Mouse (Mus musculus): ENCODE data around the gene Zranb3.
A peak's percentile ranks its signal among the peaks of the same experiment; 100 is the strongest.
"Not testable (repeated sequence)": the region's sequence is repeated elsewhere in the genome, so short reads cannot be mapped to it uniquely, and the experiment has no call there.

Gene Zranb3

DNA sequence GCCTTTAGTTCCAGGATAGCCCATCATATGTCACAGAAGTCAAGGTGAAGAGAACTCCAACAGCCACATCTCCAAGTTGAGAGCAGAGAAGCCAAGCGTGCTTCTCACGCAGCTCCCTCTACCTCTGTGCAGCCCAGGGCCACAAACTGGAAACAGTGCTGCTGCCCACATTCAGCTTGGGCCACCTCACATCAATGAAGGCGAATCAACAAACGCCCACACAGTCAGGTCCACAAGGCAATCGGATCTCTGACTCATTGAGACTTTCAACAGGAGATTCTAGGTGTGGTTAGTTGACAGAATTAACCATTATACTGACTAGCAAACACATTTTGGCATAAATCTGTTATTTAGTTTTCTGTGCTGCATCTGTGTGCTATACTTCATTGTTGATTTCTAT, 44.2 kb downstream of the Zranb3 start:
- no peak for DNase-seq

DNA sequence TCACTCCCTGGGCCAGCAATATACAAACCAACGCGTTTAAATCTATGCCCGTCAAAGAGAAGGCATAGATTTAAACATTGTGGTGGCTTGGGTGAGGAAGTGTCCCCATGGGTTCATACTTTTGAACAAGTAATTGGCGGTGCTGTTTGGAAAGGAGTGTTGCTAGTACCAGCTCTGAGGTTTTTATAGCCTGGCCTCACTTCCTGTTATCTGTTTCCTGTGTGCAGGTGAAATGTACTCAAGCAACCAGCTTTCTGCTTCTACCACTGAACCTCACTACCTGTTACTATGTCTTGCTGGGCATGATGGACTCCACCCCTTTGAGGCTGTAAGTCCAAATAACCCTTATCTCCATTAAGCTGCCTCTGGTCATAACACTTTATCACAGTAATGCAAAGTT, 45.6 kb downstream of the Zranb3 start:
- no peak for DNase-seq

DNA sequence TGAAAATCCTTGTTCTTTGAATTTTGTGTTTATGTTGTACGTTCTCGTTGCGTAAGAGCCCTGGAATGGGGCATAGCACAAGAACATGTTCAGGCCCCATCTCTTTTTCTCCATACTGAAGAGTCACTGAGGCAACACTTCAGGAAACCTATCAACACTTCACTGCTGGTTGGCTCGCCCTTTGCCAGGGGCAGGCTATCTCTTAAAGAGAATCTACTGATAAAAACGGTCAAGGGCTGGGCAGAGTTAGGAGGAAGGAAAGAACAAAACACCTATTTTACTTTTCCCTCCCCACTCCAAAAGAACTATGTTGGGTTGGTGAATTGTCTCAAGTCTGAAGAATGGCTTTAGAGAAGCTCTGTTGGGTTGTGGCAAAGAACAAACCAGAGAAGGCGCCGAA, 55.9 kb downstream of the Zranb3 start:
- DNase-seq = no peak

DNA sequence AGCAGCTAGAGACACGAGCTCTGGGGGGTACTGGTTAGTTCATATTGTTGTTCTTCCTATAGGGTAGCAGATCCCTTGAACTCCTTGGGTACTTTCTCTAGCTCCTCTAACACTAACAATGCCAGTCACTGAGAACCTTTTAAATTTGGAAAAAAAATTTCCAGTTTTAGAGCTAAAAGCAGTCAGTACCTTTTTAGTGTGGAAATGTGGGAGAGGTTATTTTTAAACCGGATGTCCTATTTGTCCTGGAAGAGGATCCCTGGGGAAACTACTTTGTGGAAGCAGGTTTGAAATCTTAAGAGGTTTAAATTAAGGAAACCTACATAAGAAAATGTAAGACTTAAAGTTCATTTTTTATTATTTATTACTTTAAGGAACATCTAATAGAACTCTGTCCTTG, 56.4 kb downstream of the Zranb3 start:
- DNase-seq = no peak

DNA sequence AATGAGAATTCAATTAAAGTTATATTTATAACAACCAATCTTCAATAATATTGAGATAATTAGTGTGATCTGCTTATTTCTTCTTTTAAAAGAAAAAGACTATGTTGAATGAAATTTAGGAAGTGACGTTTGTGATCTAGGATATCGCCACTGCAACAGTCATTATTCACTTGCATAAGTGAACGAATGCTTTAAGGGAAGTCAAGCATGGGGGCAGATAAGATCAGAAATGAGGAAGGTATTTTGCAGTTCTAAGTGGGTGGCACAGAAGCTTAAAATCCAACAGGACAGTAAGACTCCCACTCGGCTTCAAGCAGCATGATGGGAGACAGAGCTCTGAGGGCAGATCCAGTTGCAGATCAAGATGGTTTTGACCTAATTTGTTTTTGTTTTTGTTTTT, 58.7 kb downstream of the Zranb3 start:
- no peak for DNase-seq

DNA sequence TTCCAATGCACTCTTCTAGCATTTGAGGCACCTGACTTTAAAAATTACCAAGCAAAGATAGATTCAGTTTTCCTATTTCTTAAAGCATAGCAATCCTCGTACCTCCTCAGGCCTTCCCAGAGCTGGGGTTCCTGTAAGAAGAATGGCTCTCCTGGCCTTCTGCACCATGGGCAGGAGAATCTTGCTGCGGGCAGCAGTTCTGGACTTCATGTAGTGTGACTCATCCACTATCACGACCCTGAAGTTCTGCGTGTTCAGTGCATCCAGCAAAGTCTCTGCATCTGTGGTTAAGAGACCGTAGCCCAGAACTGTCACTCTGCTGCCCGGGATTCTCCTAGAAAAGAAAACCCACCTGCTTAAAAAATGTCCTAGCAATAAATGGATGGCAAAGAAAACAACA, 66.6 kb downstream of the Zranb3 start:
- DNase-seq = no peak

DNA sequence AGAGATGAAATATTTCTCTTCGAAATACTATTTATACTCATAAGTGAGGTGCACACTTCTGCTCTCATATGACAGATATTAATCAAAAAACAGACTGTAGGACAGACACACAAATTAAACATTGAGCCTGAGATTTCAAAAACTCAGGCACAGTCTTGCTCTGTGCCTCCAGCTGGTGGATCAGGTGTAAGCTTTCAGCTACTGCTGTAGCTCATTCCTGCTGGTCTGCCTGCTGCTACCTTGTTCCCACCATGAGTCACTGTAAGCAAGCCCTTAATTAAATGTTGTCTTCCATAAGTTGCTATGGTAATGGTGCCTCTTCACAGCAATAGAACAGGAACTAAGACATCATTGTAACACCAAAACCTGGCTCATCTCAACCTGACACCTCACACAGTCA, 70.7 kb downstream of the Zranb3 start:
- no peak for DNase-seq

DNA sequence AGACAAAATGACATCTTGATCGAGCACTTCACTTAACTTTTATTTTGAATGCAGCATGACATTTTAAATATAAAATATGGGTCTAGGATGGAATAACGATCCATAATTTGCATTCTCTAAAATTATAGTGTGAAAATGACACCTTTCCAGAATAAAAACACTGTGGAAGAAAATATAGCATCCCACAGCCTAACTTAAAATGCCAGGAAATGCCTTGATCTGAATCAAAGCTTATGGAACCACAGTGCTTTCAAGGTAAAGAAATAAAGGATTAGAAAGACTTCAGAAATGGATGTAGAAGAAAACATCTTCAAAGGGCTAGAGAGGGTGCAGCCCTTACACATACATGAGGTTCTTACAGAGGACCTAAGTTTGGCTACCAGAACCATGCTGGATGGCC, 71.3 kb downstream of the Zranb3 start:
- no peak for DNase-seq

DNA sequence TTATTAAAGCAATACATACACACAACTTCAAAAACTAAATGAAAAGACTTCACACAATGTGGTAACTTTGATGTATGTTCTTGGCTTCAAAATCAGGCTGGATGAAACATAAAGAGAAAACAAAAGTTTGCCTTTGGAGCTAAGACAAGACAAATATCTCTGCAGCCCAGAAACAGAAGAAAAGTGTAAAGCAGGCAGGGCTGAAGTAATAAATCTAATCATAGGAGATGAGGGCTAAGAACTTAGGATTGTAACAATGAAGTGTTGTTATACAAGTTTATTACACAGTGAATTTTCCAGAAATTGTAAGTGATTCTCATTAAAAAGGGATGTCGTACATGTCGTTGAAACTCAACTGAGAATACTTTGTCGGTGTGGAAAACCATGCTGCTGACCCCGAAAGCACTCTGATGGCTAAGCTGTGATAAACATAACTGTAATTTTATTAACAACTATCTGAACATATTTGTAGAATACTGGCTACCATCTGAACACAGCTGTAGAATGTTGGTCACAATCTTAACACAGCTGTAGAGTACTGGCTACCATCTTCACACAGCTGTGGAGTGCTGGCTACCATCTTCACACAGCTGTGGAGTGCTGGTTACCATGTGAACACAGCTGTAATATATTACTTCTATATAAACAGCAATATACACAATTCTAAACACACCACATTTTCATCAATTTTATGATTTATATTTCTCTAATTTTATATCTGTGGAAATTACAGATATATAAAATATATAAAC, 78.3 kb downstream of the Zranb3 start:
- no peak for DNase-seq

DNA sequence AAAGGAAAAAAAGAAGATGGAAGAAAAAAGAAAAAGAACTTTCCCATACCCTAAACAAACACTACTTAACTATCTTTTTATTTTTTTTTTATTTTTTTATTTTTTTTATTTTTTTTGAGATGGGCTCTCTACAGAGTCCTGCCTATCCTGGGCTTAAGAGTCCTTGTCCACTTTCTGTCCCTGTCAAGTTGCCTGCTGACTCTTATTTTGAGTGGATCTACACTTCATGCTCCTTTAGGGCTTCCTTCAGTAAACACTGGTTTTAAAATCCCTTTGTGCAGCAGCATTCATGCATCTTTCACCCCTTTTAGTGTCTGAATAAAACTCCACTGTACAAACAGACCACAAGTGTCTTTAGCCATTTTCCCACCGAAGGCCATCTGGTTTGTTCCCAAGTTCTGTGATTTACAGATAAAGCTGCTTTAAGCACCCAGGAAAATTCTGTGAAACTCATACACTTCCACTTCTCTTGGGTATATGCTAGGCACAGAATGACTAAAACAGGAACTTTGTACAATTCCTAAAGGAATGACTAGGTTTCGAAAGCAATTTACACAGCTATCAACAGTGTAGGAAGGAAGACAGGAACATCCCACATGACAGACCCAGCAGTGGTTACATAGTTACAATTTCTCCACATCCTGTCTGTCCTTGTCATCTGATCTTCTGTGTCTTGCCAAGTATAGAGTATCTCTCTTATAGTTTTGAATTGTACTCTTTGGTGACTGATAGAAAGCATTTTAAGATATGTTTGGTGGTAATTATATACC, 82.7 kb downstream of the Zranb3 start:
- no peak for DNase-seq

DNA sequence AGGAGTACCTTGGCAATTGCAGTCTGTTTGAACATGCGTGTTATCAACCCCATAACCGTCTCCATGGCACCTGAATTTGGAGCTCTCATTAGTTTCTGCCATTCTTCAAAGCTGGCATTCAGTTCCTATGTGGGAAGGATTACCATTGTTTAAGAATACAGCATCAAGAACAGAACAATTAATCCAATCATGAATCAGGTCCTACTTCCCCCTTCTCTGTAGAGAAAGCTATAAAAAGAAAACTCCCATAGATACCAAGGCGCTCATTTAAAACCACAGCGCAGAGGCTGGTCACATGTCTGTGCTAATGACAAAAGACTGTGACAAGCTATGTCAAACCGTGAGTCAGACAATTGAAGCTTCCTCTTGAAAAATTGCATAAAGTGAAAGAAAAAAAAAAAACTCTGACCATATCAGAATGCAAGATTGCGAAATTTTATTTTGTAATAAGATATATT, 86.8 kb downstream of the Zranb3 start:
- DNase-seq = no peak

DNA sequence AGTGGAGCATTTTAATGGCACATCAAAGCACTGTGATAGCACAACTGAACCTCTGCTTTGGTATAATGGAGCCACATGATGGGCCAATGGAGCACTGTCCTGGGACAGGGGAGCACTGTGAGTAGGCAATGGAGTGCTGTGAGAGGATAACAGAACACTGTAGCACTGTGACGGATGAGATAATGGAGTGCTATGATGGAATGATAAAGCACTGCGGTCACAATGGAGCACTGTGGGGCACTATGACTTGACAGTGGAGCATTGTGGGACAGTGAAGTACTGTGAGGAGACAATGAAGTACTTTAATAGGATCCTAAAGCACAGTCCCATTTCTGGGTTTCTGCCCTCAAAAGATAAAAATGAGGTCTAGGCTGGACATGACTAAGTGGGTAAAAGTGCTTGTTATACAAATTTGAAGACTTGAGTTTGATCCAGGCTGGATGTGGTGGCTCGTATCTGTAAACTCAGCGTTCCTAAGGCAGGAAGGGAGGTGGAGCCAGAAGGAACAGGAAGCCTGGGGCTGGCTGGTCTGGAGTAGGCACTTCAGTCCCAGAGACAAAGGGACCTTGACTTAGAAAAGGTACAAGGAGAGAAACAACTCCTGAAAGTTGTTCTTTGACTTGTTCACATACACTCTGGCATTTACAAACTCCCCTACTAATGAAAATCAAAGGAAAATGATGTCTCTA, 89.0 kb downstream of the Zranb3 start:
- no peak for DNase-seq

DNA sequence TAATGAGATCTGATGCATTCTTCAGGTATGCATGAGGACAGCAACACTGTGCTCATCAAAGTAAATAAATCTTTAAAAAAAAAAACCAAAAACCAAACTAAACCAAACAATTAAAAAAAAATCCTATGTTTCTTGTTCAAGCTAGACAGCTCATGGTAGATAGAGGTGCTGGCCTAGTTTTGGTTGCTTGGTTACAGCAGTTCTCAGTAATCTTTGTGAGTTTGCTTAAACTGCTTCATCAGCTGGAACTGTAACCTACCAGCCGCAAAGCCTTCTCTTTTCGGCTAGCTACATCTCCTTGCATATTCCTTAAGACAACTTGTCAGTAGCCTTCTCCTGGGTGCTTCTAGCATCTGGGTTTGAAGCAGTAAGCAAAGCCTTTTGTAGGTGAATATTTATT, 93.1 kb downstream of the Zranb3 start:
- no peak for DNase-seq

DNA sequence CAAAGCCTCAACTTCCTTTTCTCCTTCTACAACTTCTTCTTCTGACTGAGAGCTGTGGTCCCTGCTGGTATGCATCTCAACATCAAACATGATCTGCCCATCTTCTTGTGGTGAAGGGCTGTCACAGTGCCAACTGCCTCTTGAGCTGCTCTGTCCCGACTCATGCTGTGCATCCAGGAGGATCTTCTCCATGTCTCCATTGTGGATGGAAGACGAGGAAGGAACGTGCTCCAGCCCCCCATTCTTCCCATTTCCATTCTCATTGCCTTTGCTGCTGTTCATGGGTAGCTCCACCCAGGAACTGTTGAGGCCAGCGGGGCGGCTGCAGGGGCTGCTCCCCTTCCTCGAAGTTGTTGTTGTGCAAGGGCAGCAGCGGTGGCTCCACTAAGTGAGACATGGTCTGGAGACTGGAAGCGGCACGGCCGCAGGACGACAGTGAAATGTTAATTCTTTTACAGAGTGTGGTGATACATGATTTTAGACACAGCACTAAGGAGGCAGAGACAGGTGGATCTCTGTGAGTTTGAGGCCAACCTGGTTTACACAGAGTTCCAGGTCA, 96.7 kb downstream of the Zranb3 start:
- not testable (repeated sequence) for DNase-seq

DNA sequence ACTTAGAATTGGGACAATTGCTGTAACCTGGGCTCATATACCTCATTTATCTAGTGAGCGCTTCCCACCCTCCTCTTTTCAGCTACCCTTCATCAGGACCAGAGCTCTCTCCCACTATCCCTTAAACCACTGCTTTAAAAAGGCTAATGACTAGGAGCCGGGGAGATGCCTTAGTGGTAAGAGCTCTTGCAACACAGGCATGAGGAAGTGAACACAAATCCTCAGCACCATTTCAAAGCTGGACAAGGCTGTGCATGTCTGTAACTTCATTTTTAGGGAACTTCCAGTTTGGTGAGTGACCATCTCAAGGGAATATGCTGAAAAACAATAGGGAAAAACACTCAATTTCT, 98.5 kb downstream of the Zranb3 start:
- DNase-seq = no peak

DNA sequence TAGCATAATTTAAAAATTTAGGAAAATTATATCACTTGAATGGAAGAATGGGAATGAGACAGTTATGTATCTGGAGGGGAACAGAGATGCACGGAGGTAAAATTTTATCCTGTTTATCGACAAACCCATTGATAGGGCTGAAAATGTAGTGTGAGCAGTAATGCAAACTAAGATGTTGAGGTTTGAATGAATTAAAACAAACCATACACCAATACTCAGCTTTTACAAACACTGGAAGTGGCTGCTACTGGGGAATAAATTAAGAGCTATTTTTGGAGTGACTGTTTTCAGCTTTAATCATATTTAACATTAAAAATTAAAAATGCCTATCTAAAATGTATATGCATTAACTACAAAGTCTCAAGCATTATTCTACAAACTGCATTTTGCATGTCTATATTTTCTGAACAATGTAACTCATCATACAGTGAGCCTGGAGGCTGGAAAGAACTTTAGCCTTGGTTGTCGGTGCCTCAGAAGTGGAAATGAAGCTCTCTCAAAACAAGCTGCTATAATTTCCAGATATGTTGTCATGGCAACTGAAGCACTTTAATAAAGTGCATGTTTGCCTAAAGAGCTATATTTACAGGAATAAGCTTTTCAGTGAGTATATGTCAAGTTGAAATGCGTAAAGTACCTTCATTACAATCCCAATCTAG, 99.0 kb downstream of the Zranb3 start:
- no peak for DNase-seq

DNA sequence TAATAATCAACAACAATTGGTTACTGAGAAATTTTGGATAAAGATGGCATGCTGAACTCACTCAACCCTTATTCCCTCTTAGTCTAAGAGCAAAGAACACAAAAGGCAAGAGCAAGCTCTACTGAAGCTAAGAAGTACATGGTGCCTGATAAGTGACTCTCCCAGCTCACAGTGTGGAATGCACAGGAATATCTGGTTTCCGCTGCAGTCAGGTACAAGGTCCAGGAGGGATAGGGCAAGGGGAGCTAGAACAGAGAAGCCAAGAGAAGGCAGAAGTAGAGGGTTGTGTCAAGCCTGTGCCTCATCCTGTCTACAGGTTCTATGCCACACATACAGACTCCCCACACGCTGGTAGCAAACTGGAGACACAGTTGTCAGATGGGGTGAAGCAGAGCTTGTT, 100.7 kb downstream of the Zranb3 start:
- no peak for DNase-seq

DNA sequence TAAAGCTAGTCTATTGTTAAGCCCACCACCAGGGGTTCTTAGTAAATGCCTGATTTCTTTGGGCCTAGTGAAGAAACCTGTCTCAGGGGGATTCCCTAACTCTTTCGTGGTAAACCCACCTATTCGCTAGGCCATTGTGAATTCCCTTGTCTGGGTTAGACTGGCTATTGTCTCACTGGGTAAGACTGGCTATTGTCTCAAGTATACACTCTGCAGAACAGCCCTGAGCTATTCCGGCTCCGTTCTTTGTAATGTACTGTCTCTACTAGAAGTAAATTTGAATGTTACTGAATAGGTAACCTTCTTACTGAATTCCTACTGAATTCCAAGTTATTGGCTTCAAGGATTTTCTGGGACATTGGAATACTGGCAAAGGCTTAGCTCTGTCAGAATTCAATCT, 101.9 kb downstream of the Zranb3 start:
- not testable (repeated sequence) for DNase-seq

DNA sequence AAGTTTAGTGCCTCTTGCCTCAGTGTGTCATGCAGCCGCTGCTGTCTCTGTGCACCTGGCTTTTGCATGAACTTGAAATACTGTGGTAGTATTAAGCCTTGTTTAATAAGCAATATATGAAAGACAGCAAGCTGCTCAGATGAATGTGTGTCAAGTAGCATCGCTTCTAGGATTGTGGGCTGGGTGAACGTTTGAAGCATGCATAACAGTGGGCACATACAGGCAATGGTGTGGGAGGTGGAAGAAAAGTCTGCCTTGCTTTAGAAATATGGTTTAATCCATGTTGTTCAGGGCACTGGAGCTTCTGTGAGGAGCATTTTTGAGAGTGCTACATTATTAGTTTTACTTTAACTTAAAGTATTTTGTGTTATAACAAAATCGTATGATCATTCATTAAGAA, 109.0 kb downstream of the Zranb3 start:
- DNase-seq = no peak

DNA sequence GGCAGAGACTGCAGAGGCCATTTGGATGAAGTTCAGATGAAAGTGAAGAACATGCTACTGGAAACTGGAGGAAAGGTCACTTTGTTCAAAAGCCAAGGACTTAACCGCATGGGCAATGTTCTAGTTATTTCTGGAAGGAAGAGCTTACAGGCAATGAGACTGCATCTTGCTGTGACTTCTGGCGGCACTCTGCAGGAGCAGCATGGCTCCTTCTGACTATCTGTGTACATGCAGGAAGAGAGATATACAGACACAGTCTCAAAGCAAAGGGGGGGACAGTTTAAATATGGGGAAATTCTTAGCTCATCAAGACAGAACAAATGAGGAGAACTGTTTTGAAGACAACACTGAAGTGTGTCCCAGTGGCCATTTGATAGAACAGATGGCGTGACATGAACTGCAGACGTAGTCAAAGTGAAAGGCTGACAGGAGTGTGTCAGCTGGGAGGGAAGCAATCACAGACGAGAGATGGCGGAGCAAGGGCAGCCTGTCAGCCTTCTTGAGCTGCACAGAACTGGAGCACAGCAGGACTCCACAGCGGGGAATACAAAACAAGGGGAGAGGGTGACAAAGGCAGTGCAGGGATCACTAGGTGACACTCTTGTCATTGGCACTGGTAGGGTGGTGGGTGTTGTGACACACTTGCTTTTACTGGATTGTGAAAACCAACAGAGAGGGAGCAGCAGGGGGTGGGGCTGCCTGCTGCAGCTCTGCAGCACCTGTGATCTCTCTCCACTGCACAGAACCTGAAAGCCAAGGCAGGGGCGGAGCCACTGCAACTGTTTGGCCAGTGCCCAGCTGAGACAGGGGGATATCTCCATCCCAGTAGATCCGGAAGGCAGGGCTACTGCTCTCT, 112.7 kb downstream of the Zranb3 start:
- DNase-seq = peak; percentile 75

DNA sequence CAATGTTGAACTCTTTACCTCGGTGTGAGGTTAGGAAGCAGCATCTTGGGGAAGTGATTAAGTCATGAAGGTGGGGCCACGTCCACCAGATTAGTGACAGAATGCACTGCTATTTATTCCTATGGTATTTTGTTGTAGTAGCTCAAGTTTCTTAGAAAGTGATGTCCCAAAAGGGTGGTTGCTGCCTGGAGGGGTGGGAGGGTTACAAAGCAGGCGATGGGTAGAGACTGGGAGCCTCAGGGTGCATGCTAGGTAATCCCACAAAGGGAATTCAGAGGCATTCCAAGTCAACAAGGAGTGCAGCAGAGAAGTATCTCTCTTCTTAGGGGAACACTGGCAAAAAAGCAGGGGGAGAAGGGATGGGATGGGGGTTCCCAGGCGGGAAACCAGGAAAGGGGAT, 113.5 kb downstream of the Zranb3 start:
- DNase-seq = peak; percentile 10

DNA sequence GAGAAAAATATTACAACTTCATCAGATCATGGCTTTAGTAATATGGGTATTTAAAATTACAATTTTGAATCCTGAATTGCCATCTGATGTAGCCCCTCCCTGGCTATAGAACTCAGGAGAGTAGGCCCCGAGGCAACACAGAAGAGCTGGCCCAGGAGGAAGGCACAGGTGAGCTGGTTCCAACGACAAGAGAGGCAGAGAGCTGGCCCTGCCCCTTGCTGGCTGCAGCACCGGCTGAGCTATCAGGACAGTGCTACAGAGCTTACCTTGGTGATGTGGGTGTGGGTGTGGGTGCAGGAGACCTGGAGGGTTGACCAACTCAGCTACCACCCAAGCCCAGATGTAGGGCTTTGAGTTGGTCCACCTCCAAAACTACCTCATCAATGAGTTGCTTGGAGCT, 114.6 kb downstream of the Zranb3 start:
- DNase-seq = no peak

Measured in cerebellum, adult 9-10 months (tissue).